Mouse (Mus musculus) T-helper 2 cell (primary cell): Measurements from ENCODE around the gene 1700012B09Rik.

ENCODE experiments used
- in situ Hi-C: fragments of 300-600 bp; cut with MboI, MseI; formaldehyde crosslinking; loops from one replicate; pipeline ENCODE4 v1.15.1; 2025; ENCODE audit warnings: high pct_unique_total_duplicates

1700012B09Rik gene

GRCm38 (mm10) chr9:14730941-14731541, 39.8 kb downstream of the 1700012B09Rik start:
- in situ Hi-C loops: no loop called here

- in situ Hi-C loops: no loop called here
Measured at GRCm38 (mm10) chr9:14728365-14728764, 42.5 kb downstream of the 1700012B09Rik start.

- in situ Hi-C loops: no loop called here
Measured at GRCm38 (mm10) chr9:14726629-14727028, 44.2 kb downstream of the 1700012B09Rik start.

GRCm38 (mm10) chr9:14726005-14726404, 44.8 kb downstream of the 1700012B09Rik start:
- in situ Hi-C loops: no loop called here

- in situ Hi-C loops: no loop called here
Measured at GRCm38 (mm10) chr9:14724755-14725420, 45.9 kb downstream of the 1700012B09Rik start.

- in situ Hi-C loops: no loop called here
Measured at GRCm38 (mm10) chr9:14721610-14722009, 49.2 kb downstream of the 1700012B09Rik start.

GRCm38 (mm10) chr9:14720384-14720783, 50.4 kb downstream of the 1700012B09Rik start:
- in situ Hi-C loops: no loop called here

- in situ Hi-C loops: no loop called here
Measured at GRCm38 (mm10) chr9:14718332-14718691, 52.5 kb downstream of the 1700012B09Rik start.

GRCm38 (mm10) chr9:14717689-14718331, 53.0 kb downstream of the 1700012B09Rik start:
- in situ Hi-C loops: no loop called here

- in situ Hi-C loops: no loop called here
Measured at GRCm38 (mm10) chr9:14715258-14715657, 55.6 kb downstream of the 1700012B09Rik start.

- in situ Hi-C loops: no loop called here
Measured at GRCm38 (mm10) chr9:14710910-14711309, 59.9 kb downstream of the 1700012B09Rik start.
